Mouse (Mus musculus) skeletal muscle tissue, postnatal 0 days (tissue): ENCODE data around the gene Papss1. TPM values are rescaled to one million over a fixed set of nuclear protein-coding genes. Genes with fewer than 3 reads are reported as not detected.

Source experiments
- polyA plus RNA-seq: library from polyadenylated mRNA; unstranded; fragments of >200 nt; fragmentation: Nextera tagmentation; extraction: Ambion mirVana; gene quantifications from 2 replicates; pipeline ENCODE4 v1.2.1, GENCODE M21; 2015

Gene Papss1
- 22.2 and 28.2 TPM in 2 replicates for polyA plus RNA-seq

GRCm38 (mm10) chr3:131564430-131565256 is at the start of gene Papss1:
Gene Papss1 (plus strand): TSS chr3:131564768.

Other genes with a start within 250 kb of the Papss1 start
- gene Sgms2, start 73.4 kb upstream of the Papss1 start, polyA plus RNA-seq = 1.4 and 4.0 TPM in 2 replicates